Mouse (Mus musculus): ENCODE measurements at regions not wholly inside any gene's neighbourhood (a gene's known extent, or its start where the extent isn't known, plus 50 kb on each side); places are given as distances from the start of the nearest gene placed in this dataset.

DNA sequence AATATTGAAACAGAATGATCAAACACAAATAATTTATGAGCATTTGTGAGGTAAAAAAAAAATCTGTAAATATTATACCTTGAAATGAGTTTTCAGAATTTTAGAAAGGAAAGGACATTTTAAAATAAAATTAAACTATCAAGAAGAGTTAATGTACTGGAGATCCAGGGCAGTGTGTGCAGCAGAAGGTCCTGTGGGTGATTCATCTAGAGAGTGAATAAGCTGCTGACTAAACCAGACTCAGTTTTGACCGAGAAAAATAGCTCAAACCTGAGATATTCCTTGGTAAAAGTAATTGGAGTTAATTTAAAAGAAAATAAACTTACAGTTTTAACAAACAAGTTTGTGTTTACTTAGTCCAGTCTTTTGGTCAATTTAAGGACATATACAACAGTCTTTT is 1118.6 kb upstream of the Celf2 start:
- no peak for DNase-seq

DNA sequence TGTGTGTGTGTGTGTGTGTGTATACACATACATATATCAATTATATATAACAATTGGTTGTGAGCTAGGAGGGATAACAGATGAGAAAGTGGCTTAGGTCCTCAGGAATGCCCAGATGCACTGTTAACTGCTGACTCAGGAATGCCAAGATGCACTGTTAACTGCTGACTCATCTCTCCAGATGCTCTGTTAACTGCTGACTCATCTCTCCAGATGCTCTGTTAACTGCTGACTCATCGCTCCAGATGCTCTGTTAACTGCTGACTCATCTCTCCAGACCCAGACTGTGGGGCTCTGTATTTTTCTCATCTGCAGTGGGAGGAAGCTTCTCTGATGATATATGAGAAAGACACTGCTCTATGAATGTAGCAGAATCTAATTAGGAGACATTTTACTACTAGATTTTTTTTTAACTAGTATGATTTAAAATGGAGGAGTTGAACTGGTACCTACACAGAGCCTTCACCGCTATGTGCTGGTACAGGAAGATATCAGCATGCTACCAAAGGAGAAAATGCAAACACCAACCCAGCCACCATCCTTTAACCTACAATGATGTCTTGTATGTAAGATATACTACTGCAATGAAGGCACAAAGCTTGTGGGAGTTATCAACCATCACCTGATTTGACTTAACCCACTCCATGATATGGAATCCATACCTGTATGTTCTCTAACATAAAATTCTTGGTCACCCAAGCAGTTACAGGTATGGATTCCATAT is 1119.3 kb upstream of the Celf2 start:
- DNase-seq, result no peak

DNA sequence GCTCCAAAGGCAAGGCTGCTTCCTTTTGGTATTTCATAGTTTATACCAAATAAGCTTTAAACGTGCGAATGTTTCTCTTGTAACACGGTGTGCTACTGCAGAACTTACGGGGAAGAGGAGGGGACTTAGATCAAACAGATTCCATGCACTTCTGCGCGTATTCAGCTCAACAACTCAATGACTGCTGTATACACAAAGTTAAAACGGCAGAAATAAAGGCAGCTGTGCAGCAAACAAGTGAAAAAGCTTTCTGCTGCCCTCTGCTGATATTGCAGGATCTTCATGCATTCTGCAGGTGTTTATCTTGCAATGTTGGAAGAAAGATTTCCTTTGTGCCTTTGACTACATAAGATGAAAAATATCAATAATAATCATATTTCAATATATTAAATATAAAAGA is 1128.7 kb upstream of the Celf2 start:
- DNase-seq, result peak; percentile 17

DNA sequence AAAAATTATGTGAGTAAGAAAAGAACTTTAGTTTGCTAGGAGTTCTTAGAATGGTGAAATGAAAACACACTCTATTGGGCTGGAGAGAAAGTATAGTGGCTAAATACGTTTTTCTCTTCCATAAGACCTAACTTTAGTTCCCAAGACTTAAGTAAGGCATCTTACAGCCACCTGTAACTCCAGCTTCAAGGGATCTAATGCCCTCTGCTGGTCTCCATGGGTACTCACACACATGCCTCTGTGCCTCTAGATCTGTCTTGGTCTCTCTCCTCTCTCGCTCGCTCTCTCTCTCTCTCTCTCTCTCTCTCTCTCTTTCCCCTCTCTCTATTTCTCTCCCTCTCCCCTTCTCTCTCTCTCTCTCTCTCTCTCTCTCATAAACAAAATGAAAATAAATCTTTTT is 1129.9 kb upstream of the Celf2 start:
- DNase-seq, result peak; percentile 52

DNA sequence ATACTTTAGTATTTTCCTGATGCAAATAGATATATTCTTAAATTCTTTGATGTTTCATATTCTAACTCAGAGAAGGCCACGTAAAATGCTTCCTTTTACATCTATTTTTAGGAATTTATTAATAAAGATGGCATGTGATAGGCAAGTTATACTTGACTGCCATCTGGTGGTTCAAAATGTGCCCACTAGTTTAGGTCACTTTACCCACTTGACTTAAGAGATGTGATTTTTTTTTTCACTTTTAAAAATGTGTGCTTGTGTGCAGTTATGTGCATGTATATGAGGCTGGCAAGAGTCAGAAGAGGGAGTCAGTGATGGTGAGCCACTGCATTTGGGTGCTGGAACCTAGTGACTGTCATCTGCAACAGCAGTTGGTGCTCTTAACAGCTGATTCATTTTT is 1136.1 kb upstream of the Celf2 start:
- peak; percentile 39 for DNase-seq

DNA sequence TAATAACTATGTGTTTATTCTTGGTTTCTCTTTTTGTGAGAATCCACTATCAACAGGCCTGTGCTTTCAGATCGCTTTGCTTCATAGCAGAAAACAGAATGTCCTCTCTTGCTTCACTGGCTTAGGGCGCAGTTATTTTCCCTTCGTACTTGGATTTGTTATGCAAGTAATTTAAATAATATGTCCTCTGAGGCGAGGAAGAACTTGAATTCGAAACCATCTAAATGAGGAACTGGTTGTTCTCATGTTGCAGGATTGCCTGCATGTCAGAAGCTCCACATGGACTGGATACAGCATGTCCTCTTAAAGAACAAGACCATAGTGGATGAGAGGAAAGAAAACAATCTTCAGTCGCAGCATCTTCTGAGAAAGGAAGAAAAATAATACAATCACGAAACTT is 1151.2 kb upstream of the Celf2 start:
- no peak for DNase-seq

DNA sequence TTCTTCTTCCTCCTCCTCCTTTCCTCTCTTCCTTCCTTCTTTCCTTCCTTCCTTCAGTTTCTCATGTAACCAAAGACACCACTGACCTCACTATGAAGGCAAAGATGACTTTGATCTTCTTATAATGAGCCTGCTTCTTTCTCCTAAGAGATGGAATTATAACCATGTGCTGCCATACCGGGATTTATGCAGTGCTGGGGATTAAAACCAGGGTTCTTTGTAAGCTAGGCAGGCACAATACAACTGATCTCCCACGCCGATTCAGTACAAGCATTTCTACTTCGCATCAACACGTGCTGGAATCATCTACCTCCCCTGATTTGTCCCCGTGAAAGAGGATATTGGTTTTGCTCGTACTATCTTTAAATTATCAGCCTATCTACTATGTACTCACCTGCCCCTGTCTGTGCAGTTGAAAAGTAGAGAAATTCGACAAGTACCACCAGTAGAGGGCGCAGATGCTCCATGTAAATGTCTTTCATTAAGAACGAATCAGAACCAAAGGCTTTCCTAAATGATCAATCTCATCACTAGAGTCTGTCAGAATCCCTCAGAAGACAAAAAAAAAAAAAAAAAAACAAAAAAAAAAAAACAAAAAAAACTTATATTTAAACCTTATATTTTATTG is 1164.5 kb upstream of the Celf2 start:
- peak; percentile 80 for DNase-seq

DNA sequence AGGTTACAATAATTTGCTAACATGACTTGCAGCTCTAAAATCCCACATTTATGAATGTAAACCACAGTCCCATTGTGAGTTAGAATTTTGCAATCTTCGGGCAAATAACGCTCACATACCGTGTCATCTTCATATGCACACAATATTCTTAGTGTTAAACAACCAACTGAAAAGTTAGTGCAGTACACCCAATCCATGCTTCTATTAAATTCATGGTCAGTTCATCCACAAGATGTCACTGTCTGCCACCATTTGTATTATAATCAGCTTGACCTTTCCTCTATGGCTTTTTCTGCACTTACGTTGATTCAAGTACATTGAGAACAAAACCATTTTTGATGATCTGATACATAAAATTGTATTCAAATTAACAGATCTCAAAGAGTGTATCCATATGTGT is 1166.2 kb upstream of the Celf2 start:
- DNase-seq, result peak; percentile 47

DNA sequence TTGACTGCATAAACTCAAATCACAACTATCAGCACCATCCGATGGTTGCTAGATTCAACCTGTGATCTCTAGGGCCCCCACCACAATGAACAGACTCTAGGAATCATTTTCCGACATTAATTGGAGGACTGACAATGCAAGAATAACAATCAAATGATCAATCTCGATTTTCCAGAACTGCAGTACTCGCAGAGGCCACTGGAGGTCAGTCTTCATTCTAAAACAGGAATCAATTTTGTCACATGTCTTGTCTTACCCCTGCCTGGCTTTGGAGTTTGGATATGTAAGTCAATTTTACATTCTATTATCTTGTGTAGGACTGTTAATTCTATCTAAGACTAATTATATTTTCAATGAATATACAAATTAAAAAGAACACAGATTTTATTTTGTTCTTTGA is 1167.2 kb upstream of the Celf2 start:
- DNase-seq, result peak; percentile 49

DNA sequence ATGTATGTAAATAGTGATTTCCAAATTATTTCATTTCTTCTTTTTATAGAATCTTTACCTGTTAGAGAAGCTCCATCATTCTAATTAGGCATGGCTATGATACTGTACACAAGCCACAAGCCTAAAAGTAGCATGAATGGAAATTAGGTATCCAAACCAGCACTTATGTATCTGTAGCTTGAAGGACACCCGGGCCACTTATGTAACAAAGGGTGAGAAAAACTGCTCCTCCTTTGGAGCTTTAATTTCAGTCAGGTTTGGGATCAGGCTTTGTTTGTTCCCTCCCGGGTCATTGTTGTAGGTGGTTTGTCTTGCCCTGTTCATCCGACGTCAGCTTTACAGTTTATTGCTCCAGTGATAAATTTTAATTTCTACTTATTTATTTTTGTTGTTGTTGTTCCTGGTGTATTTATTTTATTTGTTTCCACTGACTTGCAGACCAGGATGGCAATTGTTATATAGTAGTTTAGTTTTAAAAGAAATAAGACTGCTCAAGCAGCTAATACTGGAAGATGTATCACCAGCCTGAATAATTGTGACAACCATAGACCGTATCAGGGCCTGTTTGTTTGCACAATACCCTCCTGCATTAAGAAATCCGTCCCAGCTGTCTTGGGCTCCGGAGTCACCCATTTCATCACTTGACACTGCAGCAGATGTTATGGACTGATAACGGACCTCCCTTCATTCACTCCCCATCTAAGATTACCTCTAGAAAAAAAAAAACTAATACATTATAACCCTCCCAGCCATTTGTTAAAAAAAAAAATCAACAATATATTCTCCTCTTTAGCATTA is 1181.7 kb upstream of the Celf2 start:
- DNase-seq, result no peak

DNA sequence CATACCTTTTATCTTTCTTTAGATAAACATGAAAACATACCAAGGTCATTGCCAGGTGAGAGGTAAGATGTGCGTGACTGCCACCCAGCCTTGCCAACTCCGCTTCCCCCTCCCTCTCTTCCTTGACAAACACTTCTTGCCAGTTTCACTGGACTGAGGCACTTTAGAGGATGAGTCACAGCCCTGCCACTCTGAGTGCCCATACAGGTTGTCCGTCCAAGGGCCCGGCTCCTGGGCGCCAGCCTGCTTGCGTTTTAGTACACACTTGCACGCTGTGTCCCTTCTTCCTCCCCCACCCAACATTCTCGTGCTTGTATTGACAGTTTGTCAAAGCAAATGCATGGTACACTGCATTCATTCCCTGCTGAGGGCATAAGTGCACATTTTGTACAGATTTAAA is 1151.7 kb upstream of the 4930412O13Rik start:
- no peak for DNase-seq

DNA sequence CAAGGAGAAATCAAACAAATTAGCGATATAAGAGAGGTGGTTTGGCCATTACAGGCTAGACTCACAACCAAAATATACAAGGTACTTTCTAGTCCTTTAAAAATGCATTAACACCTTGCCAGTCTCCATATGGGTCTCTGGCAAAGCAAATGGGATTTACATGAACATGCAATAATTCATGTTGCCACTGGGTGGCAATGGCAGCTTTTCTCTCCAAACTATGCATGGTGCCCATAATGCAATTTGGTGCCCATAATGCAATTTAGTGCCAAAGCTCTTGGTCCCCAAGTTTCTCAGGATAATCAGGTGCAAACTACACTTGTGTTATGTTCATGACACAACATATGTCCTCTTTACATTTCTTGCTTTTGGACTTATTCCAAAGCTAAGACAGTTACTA is 1126.9 kb upstream of the 4930412O13Rik start:
- DNase-seq, result peak; percentile 64

DNA sequence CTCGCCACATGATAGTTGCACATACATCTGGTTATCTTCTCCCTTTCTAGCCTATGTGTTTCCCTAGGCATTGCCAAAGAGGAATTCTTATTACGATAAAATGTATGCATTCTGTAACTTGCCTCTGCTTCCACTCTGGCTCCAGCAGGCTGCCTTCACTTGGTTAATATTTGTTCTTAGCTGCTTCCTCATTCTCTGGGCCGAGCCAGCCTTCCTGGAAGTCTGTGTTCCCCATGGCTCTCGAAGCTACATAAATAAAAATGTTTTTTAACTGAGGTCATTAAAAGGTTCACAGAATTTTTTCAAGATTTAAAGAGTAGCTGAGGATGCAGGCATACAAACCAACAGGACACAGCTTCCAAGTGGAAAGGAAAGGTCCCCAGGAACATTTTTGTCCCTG is 1124.5 kb upstream of the 4930412O13Rik start:
- DNase-seq, result no peak

DNA sequence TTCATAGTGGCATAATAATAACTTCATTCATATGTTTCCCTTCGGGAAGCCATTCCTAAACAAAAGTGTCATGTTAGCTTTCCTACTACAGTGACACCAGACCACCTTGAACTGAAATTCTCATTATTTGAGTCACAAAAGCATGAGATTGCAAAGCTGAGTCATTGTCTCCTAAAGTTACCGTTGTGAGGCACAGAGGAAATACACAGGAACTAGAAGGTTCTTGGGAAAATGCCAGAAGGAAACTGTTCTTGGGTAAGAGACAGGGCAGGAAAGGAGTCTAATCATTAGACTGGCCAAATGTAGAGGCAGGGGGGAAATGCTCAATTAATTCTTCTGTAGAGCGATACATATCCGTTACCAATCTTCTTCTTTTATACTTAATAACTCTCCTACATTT is 1110.4 kb upstream of the 4930412O13Rik start:
- no peak for DNase-seq

DNA sequence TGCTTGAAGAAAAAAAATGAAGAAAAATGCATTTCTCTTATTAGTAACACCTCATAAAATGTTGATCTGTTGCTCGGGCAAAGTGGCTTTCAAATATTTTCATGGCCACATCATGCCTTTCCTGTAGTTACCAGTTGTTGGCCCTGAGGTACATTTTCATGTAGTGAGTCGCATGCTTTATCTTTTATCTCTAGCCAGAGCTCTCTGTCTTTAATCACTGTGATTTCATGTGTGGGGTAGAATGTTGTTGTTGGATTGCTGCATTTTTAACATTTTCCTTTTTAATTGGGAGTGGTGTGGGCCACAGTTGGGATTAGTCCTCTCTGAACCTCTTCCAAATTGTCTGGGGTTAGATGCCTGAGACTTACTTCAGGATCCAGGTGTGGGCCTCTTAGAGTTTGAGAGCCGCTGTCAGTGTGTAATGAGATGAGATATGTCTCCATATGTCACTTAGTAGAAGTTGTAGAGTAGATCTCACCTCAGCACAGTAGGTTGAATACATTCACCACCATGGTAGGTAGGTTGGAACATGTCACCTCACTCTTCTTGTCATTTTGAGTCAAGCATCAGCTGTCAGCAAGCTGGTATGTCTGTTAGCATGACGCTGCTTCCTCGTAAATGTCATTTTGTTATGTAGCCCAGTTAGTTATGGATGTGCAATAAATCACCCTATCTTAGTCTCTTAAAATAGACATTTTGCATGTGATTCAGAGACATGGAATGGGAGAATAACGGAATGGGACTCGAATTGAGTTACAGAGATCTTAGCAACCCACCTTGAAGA is 1099.7 kb upstream of the 4930412O13Rik start:
- no peak for DNase-seq

DNA sequence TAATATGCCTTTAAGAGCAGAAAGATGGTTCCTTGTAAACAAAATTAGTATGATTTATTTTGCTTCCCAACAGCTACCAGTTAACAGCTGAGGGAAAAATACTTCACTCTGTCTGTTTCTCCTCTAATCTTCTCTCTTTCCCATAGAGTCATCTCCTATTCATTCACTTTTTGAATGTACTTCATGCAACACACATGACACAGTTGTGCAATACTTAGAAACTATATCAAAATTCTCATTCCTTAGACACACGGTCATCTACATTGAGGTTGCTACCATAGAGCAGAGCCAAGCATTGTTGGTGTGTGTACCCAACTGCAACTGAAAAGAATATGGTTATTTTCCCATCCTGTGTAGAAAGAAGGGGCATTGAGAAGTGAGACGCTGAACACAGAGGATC is 1098.8 kb upstream of the 4930412O13Rik start:
- DNase-seq, result no peak

DNA sequence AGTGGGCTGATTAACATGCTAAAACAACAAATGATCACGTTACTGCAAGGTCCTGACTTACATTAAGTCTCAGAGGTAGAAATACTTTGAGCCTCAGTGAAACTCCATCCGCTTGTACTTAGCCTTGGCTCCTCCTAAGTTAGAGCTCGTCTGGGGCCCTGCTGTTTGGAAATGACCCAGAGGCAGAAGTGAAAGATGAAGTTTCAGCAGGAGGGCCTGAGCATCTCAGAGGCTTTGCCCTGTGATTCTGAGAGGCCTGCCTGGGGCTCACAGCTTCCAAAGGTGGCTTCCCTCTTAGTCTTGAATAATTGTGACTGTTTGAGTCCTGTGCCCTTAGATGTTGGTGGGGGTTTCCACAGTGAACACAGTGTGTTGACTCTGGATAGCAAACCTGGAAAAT is 1079.0 kb upstream of the 4930412O13Rik start:
- no peak for DNase-seq

DNA sequence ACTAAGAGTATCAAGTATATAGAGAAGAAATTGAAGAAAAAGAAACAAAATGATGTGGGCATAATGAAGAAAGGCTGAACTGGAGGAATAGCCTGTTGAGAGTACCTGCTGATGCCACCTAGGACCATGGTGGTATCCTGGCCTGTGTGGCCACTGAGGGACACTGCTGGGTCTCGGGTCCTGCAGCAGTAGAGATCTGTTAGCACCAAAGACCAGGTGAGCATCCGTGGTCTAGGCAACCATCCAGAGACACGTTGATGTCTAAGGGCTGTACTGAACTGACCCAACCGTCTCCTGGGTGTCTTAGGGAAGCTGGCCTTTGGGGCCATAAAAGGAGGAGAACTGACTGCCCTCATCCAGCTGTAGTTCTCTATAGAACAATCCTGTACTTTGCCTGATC is 1071.4 kb upstream of the 4930412O13Rik start:
- DNase-seq, result no peak

DNA sequence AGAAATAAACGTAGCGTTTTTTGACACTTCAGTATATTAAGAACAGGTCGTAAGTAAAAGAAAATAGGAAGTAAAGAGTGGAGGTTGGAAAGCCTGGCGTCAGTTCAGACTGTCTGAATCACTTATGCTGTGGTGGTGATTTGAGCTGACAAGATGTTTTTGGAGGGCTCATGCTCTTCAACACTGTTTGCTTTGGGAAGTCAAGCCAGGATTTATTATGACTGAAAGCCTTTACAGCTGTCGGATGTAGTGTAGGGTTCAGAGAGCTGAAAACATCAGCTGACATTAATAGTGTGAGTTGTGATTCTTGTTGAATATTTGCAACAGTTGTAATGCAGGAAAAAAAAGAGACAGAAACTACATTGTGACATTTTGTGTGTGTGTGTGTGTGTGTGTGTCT is 1062.9 kb upstream of the 4930412O13Rik start:
- no peak for DNase-seq

DNA sequence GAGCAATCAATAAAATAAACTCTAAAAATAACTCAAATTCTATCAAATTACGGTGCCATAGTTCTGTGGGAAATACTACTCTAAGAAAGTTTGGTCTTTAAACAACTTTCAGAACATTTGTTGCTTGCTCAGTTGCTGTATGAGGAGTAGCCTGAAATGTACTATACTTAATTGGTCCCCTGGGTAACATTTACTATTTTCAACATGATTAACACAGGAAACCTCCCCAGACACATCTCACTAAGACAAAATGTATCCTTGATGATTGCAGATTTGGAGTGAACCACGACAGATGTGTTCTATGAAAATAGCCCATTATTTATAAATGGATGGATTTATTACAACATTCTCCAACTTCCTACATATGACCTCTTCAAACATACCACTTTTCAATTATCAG is 1055.6 kb upstream of the 4930412O13Rik start:
- no peak for DNase-seq
